Mouse (Mus musculus): ENCODE results near the gene Bmp2k.

Gene Bmp2k

DNA sequence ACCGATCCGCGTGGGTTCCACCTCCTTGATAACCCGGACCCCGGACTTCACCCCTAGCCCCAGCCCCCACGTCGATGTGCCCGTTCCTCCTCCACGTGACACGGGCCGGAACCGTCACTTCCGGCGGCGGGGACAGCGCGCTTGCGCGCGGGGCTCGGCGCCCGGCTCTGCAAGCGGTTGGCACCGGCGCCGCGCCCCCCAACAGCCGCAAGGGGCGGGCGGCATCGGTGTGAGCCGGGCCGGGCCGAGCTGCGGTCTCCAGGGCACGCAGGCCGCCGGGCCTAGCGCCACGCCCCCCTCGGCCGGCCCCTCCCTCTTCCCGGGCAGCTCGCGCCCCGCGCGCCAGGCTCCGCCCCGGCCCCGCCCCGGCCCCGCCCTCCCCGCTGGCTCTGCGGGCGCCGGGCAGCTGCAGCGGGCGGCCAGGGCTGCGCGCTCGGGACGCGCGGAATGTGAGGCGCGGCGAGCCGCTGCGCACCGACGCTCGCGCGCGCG is at the start of gene Bmp2k:
Bmp2k (plus strand) TSS at position 380 of the 492 bp plus-strand sequence.
- DNase-seq (ENCODE audit: low spot score in 2 of 2): peak; percentile 87 to 90

DNA sequence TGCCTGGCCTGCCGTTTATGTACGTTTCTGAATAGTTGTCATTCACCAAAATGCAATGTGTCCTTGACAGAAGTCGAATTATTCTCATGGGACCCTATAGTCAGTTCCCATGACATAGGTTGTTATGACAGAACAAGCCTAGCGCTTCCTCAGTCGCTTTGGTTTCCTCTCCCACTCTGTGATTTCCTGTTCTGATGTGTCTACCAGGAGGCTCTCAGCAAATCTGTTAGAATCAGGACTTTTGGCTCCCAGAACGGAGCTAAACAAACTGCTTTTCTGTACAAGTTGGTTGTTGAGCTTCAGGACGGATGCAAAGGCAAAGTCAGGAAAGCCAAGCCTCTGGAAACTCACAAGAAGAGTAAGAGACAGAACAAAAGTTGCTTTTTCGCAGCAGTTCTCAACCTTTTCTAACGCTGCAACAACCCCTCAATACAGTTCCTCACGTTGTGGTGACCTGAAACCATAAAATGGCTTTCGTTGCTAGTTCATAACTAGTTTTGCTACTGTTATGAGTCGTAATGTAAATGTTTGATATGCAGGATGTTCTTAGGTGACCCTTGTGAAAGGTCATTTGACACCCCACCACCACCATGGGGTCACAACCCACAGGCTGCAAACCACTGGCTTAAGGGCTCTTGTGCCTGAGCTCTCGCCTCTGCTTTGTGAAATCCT is 48.5 kb upstream of the Bmp2k start:
- no peak for DNase-seq (ENCODE audit: low spot score in 2 of 2)

DNA sequence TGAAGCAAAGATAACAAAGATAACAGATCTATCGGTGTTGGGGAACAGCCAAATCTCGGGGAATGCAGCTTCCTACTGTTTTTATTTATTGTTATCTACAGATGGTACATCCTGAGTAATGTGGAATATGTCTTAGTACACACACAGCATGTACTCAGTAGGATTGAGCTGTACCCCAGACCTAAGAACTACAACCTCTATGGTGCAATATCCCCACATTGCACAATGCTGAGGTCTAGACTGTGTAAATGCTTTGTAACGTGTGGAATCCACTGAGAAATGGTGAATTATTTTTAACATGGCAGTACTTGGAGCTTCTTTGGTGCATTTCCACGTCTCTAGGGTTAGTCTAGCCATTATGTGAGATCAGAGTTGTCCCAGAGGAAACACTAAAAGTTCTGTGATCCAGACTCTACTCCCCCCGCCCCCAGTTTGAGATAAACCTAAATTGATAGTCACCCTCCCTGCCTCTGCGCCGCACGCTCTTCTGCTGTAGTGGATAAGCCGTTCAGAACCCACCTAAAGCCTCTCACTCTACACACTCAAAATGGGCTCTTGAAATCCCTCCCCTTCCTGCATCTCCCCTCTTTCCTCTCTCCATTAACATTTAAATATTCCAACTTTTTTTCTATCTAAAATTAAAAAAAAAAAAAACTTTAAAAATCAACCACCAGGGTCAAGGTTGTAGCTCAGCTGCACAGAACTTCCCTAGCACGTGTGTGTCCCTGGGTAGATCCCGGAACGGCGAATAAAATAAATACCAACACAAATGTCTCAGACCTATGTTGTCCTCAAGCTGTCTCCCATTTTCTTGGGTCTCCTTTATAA is 47.4 kb upstream of the Bmp2k start:
- DNase-seq (ENCODE audit: low spot score in 2 of 2): no peak

DNA sequence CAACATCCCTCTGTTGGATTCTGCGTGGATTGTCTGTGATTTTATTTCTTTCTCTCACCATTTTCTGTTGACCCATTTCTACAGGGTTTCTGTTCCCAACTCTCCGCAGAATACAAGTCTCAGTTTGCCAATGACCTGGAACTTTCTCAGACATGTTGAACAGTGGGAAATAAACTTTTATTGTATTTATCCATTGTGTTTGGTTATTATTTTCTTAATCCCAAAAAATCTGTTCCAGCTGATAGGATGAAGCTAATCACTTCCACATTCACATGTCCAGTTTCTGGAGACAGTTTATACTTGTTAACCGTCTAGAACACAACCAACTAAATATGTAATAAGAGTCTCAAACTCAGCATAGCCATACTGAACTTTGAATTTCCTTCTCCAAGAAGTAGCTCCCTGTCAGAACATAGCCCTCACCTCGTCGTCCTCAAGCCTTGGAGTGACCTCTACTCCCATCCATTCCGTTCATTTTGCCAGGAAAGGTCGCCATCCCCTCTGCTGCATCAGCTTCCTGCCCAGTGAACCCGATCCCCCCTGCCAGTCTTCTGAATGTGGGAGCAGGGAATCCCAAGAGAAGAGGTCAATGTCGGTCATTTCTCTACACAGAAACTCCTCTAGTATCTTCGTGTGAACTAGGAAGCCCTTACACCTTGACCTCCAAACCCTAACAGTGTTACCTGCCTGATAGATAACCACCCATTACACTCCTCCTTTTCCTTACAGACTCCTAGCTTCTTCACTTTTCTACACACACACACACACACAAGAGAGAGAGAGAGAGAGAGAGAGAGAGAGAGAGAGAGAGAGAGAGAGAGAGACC is 46.6 kb upstream of the Bmp2k start:
- no peak for DNase-seq (ENCODE audit: low spot score in 2 of 2)

DNA sequence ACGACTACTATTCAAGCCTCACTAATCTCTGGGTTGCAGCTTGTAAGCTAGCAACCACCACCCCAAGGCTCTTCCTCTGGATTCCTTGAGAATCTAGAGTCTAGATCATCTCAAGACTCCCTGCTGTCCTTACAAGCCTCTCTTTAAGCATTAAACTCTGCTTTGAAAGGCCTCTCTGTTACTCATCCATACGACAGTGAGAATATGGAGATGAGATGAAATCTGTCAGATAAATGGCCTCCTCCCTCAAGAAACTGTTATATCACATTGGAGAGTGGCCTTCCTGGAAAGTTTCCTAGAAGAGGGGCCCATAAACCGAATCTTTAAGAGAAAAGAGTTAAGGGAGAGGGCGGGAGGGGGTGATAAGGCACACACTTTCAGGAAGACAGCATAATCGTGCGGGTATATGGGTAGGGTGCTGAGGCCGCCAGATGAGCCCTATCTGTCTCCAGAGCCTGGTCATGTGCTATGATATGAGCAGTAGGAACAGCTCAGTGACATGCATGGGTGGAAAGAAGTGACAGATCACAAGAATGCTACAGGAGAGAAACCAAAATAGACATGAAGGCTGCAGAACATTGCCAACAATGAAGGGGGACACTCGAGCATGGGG is 45.9 kb upstream of the Bmp2k start:
- DNase-seq (ENCODE audit: low spot score in 2 of 2): peak in 1 of 2 experiments; percentile 20

DNA sequence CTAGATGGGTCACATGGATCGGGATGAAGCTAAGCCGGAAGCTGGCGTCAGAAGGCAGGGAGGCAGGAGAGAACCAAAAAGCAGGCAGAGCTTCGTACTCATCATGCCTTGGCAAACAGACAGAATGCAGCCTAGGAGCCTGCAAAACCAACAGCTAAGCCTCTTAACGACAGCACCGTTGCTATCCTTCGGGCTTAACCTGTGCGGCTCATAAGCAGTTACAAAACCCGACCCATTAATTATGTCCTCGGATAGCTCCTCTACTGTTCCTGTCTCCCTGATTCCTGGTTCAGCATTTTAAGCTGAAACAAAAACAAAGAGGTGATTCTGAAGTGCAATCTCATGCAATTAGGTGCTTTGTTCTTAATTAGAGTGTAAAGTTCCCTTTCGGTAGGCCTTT is 43.4 kb upstream of the Bmp2k start:
- DNase-seq (ENCODE audit: low spot score in 2 of 2): no peak

DNA sequence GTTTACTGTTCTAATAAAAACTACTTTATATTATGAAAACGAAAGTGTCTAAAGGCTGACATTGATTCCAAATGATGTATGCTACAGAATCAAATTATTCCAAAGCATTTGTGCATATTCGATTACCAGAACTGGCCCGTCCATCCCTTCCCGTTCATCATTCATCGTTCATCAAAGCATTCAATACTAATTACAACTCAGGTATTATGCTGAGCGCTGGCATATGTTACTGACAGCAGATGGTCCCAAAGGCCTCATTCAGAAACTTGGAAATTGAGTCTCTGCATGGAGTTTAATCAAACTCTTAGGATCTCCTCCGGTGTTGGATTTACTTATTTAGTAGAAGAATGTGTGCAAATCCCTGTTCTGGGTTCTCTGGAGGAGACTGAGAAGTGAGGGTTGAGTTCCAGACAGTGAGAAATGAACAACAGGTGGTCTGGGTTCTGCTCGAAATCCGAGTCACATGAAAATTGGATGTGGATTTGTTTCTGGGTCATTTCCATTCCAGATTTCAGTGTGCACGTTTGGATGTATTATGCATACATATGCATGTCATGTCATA is 42.9 kb upstream of the Bmp2k start:
- DNase-seq (ENCODE audit: low spot score in 2 of 2): no peak

DNA sequence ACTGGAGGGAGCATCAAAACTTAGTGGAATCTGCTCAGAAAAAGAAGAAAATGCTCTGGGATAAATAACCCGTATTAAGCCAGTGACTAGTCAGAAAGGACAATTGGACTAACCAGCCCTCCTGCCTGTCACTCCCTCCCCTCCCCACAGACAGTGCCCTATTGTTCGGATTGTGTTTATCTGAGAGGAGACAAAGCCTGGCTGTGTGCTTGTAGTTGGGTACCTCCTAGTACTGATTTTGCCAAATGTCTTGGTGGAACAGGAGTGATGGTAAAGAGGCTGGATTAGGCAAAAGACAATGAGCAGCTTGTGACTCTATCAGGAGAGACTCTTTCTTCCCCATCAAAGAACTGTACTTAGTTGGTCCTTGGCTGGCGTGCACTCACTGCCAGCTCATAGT is 40.6 kb upstream of the Bmp2k start:
- no peak for DNase-seq (ENCODE audit: low spot score in 2 of 2)

DNA sequence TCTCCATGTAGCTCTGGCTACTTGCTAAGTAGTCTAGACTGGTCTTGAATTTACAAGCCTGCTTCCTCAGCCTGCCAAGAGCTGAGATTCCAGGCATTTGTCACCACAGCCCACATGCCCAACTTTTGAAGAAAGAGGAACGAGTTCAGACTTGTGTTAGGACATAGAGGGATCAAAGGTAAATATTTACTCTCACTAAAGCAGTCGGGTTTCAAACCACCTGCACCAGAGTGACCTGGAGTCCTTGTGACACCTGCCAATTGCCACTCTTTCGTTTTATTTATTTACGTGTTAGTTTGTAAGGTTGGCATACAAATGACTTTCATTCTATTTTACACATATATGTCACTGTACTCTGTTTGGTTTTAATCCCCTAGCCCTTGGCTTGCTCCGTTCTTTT is 36.4 kb upstream of the Bmp2k start:
- no peak for DNase-seq (ENCODE audit: low spot score in 2 of 2)

DNA sequence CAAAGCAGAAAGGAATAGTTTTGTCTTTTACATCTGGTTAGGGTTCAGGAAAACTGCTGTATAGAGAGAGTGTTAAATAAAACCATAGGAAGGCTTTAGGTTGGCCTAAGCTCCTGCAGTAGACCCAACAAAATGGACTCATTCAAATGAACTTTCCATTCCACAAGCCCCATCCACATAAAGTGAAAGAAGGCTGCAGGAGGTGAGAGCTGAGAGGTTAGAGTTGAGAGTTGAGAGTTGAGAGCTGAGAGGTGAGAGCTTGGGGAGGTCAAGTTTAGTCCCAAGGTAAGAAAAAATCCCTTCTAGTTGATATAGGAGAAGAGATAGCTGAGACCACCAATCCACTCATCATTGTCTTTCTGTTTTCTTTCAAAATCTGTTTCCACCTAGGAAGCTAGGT is 35.6 kb upstream of the Bmp2k start:
- no peak for DNase-seq (ENCODE audit: low spot score in 2 of 2)

DNA sequence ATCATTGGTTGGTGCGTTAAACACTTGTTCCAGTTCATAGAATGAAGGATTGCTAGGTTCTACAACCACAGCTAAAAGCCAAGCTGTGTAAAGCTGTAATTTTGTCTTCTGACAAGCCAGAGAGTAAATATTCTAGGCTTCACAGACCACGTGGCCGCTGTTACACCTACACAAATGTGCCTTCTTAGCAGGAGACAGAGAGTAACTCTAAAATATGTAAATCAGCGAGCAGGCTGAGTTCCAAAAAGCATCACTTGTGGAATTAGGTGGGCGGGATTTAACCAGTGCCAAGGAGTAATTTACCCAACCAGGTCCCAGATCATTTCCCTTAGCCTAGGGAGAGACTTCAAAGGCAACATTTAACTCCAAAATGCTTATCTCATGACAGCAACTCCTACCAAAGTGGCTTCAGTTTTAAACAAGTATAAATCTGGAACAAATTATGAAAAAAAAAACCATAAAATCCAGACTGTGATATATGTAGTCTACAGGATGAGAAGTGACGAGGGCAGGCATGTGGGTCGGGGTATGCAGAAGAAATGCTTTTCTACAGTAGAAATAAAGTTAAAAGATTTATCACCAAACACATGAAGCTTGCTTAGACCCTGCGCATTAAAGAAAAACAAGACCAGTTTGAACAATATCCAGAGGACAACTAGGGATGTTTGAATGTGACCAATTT is 35.1 kb upstream of the Bmp2k start:
- no peak for DNase-seq (ENCODE audit: low spot score in 2 of 2)

DNA sequence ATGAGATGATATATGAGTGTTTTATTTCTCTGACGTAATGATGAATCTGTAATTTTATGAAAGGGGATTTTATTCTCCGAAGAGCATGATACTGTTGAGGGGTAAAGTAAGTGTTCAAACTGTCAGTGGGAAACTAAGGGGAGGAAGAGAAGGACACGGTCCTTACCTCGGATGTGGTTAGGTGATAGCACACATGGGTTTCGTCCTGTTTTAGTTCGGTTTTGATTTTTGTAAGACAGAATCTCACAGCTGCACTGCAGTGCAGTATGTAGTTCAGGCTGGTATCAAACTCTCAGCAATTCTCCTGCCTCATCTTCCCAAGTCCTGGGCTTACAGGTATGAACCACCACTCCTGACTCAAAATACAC is 34.6 kb upstream of the Bmp2k start:
- no peak for DNase-seq (ENCODE audit: low spot score in 2 of 2)

DNA sequence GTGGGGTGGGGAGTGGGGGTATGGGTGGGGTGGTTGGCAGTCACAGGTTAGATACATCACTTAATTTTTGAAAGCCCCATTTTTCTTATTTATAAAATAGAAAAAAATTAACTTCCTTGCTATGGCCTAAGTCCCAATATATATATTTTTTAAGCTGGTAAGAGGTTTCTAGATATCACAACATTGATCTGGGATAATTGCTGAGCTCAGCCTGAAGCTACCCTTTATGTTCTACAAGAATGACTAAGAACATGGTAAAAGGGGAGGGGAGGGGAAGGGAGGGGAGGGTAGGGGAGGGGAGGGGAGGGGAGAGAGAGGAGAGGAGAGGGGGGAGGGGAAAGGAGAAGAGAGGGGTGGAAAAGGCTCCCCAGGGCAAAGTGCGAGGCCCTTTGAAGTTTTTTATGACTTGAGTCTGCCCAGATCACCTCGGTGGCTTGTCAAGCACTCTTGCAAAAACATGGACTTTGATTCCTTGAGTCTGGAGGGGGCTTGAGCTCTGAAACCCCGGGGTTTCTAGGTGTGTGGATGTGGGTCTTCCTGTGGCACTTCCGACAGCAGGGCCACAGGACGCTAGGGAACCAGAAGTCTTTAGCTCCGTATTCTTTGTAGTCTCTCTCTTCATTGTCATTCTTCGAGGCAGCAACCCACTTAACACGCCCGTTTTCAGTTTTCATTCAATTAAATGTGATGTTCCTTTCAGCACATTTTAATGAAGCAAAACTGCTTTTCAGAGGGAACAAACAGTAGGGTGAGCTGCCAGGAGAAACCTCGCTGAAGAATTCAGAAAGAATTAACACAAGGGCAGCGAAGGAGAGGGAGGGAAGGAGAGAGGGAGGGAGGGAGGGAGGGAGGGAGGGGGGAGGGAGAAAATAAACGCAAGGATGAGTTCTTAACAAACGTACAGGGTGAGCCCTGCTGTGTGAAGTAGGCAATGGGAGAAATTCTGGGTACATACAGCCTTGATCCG is 33.1 kb upstream of the Bmp2k start:
- no peak for DNase-seq (ENCODE audit: low spot score in 2 of 2)

DNA sequence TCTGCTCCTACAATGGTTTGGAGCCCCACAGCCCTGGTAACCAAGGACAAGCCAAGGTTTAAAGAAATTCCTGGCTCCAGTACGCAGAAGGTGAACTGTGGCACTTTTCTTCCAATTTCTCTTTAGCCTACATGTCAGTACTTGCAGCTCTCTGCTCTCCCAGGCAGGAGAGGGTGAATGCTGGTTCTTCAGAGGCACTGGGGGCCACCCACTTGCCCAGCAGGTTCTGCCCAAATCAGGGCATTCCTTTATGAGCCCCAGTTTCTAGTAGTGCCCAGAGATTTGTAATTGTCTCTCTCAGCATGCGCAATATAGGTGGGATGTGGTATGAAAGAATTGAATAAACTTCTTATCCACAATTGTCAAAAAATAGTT is 32.5 kb upstream of the Bmp2k start:
- DNase-seq (ENCODE audit: low spot score in 2 of 2): no peak

DNA sequence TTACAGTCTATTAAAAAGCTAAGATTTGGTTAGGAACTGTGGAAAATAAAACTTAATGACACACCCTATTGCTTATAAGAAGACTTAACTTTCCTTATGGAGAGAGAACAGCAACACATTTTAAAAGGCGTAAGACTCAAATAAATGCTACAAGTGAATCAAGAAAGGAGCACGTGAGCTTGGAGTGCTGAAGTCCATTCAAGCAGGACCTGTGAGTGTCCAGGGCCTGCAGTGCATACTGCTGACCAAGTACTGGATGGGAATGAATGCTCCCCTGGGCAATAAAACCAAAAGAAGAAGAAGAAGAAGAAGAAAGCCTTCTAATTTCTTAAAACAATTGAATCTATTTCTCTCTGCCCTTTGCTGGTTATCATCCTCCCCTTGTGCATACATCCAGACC is 32.0 kb upstream of the Bmp2k start:
- DNase-seq (ENCODE audit: low spot score in 2 of 2): no peak

DNA sequence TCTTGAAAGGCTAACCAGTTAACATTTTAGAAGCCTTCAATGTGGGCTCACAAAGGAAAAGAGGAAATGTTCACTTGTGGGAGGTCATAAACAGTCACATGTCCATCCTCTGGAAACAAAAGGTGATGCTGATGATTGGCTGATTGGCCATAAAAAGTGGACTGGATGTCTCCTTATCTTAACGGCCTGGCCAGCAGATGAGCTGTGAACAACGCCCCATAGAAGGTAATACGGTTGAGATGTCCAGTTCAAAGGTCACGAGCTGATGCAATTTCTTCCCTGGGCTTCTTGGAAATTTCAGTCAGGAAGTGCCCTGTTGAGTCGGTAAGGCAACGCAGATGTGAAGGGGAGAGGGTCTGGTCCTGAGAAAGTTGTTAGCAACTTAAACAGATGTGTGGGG is 28.9 kb upstream of the Bmp2k start:
- DNase-seq (ENCODE audit: low spot score in 2 of 2): no peak

DNA sequence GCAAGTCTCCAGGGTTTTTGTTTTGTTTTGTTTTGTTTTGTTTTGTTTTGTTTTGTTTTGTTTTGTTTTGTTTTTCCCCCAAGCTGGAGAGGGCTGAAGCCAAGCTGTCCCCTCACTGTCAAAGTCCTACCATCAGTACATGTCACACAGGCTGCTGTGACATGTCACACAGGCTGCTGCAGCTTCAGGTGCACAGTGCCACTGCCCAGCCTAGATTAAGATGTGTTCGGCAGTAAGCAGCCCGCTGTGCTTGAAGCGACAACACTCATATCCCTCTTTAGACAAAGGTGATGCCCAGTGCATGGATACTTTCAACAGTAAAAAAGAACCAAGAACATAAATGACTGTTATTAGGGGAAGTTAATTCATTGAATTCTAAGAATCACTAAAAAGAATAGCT is 28.5 kb upstream of the Bmp2k start:
- no peak for DNase-seq (ENCODE audit: low spot score in 2 of 2)

DNA sequence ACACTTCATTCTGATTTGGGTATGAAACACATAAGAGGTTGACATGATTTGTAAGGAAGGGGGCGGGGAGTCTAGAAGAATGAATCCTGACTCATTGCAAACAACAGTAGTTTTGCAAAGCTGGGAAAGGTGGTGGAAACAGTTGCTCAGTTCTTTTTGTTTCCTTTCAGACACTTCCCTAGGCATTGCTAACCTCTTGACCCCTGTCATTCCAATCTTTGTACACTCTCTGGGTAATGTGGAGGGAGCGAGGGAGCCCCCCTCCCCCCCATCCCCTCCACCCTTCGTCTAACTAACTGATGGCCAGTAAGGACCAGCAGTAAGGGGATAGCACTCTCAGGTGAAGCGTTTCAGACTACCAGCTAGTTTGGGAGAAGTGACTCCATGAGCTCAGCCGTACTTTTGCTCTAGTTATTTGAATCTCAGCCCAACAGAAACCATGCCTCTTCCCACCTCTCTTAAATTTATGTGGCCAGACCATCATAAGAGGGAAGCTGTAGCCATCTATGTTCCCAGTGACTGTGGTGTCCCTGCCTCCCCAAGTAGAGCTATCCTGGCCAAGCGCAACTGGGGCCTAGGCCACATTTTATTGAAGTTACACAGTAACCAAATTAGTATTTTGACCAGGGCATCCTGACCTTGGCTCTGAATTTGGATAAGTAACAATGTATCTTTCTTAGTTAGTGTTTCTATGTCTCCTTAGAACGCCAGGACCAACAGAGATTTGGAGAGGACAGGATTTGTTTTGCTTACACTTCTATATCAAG is 27.6 kb upstream of the Bmp2k start:
- no peak for DNase-seq (ENCODE audit: low spot score in 2 of 2)

DNA sequence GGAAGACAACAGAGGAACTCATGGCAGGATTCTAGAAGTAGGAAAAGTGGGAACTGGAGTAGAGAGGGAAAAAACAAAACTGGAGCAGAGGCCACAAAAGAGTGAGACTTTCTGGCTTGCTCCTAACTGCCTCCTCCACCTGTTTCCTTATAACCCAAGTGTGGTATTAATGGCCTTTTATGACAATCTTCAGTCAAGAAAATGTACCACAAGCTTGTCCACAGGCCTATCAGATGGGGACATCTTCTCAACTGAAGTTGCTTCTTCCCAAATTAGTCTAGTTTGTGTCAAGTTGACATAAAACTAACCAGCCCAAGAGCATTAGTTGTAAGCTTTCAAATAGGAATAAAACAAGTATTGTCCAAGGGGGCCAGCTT is 27.0 kb upstream of the Bmp2k start:
- DNase-seq (ENCODE audit: low spot score in 2 of 2): no peak

Measured in spleen, postnatal 14 days (tissue).